Mouse (Mus musculus): ENCODE results near the gene Hoxa4. TPM values are rescaled to one million over a fixed set of nuclear protein-coding genes. Genes with fewer than 3 reads are reported as not detected.

The Hoxa4 gene
- total RNA-seq, 1 experiment from 2014 or later = 1.6 TPM

DNA sequence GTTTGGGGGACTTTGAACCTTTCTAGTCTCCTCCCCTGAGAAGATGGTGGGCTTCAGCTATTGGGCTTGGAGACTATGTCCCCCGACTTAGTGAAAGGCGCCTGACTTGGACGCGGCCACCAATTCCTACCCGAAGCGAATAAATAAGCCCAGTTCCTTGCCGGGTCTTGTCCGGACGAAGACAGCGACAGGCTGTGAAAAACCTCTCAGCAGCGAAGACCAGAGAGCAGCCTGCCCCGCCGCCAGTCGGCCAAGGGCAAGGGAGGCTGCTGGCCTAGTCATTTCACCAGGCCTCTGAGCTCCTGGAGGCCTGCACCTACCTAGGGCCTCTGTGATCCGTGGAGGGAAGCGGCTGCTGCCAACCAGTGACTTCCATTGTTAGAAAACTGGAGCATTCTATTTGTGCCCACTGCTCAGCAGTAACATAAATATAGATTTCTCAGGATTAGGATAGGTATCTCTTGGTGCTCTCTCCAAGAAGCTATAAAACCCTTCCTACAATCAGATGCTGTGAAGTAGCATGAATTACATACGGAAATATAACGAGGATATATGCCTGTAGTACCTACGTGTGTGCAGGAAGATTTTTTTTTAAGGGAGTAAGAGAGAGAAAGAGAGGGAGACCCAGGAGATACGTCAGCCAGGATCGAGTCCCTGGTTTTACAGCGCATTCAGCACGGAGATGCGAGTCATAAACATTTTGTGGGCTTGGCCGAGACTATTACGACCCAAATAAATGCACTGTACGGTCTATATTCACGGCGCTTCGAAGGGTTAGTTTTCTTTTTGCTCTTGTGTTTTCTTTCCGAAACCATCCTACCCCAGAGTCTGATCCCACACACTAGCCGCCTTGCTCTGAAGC, 28.7 kb upstream of the Hoxa4 start:
- 0 out of 4 replicates have a peak, but pooled peaks of 1 of the 2 experiments have one; percentile 9 for ATAC-seq (replicated peaks in 1 of 2; ENCODE audit: insufficient read depth in 1 of 2, low FRiP score in 2 of 2, low TSS enrichment in 1 of 2, low read depth in 1 of 2, poor library complexity in 2 of 2, severe bottlenecking in 2 of 2)

GRCm38 (mm10) chr6:52219234-52219942, 27.8 kb upstream of the Hoxa4 start:
- no peak for ATAC-seq (replicated peaks in 1 of 2; ENCODE audit: insufficient read depth in 1 of 2, low FRiP score in 2 of 2, low TSS enrichment in 1 of 2, low read depth in 1 of 2, poor library complexity in 2 of 2, severe bottlenecking in 2 of 2)

GRCm38 (mm10) chr6:52218643-52219215, 27.2 kb upstream of the Hoxa4 start:
- ATAC-seq (replicated peaks in 1 of 2; ENCODE audit: insufficient read depth in 1 of 2, low FRiP score in 2 of 2, low TSS enrichment in 1 of 2, low read depth in 1 of 2, poor library complexity in 2 of 2, severe bottlenecking in 2 of 2) = no peak

- ATAC-seq (replicated peaks in 1 of 2; ENCODE audit: insufficient read depth in 1 of 2, low FRiP score in 2 of 2, low TSS enrichment in 1 of 2, low read depth in 1 of 2, poor library complexity in 2 of 2, severe bottlenecking in 2 of 2) = no peak
These were observed 26.5 kb upstream of the Hoxa4 start for GRCm38 (mm10) chr6:52217895-52218642.

GRCm38 (mm10) chr6:52217459-52217768, 25.9 kb upstream of the Hoxa4 start:
- ATAC-seq (replicated peaks in 1 of 2; ENCODE audit: insufficient read depth in 1 of 2, low FRiP score in 2 of 2, low TSS enrichment in 1 of 2, low read depth in 1 of 2, poor library complexity in 2 of 2, severe bottlenecking in 2 of 2) = peak; percentile 53 to 56

DNA sequence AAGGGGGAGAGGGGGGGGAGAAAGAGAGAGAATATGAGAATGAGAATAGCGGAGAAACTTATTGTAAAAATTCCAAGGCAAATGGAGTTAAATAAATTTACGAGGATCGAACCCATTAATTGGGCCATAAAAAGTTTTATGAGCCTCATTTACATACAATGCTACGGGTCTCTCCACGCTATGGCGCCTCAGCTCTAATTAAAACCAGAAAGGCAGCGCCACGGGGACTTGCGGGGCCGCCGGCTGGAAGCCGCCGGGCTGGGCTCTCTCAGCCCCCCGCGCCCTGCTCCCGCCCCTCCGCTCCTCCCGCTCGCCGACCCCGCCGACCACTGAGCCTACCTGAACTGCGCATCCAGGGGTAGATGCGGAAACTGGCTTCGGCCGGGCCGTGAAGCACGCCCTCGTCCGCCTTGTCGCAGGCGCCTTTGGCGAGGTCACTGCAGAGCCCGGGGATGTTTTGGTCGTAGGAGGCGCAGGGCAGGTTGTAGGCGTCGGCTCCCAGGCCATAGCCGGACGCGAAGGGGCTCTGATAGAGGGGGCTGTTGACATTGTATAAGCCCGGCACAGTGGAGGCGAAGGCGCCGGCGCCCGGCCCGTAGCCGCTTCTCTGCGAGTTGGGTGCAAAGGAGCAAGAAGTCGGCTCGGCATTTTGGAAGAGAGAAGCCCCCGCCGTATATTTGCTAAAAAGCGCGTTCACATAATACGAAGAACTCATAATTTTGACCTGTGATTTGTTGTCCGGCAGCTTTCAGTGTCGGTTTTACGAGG, 25.3 kb upstream of the Hoxa4 start:
- ATAC-seq (replicated peaks in 1 of 2; ENCODE audit: insufficient read depth in 1 of 2, low FRiP score in 2 of 2, low TSS enrichment in 1 of 2, low read depth in 1 of 2, poor library complexity in 2 of 2, severe bottlenecking in 2 of 2) = no peak

GRCm38 (mm10) chr6:52215771-52216535, 24.4 kb upstream of the Hoxa4 start:
- no peak for ATAC-seq (replicated peaks in 1 of 2; ENCODE audit: insufficient read depth in 1 of 2, low FRiP score in 2 of 2, low TSS enrichment in 1 of 2, low read depth in 1 of 2, poor library complexity in 2 of 2, severe bottlenecking in 2 of 2)

DNA sequence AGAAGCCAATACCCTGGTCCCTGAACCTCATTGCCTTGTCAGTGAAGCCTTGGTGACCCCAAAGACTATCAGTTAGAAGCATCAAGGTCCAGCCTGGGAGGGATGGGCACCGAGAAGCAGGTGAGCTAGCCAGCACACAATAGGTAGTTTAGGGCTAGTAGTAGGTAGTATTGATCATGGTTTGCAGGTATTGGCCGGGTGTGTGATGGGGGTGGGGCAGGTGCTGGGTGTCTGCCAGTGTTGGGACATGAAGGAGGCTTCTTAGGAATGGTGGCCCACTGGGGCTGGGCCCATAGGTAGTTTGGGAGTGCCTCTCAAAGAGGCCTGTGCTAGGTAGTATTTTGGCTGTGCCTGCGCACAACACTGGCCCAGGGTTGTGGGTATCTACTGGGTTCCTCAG, 23.5 kb upstream of the Hoxa4 start:
- ATAC-seq (replicated peaks in 1 of 2; ENCODE audit: insufficient read depth in 1 of 2, low FRiP score in 2 of 2, low TSS enrichment in 1 of 2, low read depth in 1 of 2, poor library complexity in 2 of 2, severe bottlenecking in 2 of 2) = no peak

DNA sequence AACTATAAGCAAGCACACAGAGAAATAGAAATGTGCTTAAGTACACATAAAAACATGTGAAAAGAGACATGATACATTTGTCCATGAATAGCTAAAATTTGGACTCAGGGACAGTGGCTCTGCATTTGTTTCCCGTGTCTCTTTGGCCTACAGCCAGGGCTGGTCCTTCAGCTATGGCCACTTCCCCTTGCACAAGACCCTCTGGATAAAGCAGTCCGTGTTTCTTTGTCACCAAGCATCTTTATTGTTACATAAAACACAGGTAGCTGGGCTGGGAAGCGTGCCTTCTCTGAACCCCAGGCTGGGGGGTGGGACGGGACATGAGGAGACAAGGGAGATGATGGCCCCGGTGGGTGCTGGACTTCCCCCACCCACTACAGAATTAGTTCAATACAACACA, 22.7 kb upstream of the Hoxa4 start:
- ATAC-seq (replicated peaks in 1 of 2; ENCODE audit: insufficient read depth in 1 of 2, low FRiP score in 2 of 2, low TSS enrichment in 1 of 2, low read depth in 1 of 2, poor library complexity in 2 of 2, severe bottlenecking in 2 of 2) = no peak

DNA sequence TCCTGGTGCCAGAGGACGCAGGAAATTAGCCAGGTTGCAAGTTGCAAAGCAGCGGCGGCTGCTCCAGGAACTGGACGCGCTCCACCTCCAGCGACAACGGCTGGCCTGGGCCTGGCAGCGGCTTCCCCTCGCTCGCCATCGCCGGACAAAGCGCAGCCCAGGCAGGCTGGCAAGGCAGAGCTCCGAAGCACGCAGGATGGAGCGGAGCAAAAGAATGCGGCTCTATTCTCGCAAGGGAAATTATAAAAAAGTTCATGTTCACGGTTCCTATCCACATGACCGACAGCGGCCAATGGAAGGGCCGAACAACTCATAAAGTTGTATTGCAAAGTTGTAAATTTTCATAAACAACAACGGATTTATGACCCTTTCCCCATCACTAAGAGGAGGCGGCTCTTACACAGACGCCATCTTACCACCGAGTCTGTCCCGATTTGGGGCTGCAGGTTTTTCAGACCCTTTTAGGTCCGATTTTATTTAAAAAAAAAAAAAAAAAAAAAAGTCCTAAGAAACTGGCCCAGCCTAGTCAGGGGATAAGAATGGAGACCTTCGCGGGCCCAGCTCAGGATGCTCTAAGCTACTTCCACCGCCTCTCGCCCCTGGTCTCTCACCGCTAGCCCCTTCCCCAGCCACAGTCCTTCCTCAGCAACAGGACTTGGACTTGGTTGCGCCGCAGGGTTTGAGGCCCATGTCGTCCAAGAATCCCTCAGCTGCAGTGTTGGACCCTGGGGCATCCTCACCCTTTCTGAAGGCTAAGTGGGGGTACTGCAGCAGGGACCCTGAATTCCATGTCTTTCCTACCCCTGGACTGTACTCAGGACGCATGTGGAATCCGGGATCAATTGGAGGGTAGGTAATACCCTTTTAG, 21.8 kb upstream of the Hoxa4 start, which contains the start of the genes Hoxa3 and Gm28308:
TSS of gene Hoxa3 (minus strand) at position 218 of the 868 bp plus-strand sequence.
TSS of gene Gm28308 (minus strand) at position 221 of the 868 bp plus-strand sequence.
- peak; percentile 29 to 46; a peak in 3 of 4 replicates for ATAC-seq (replicated peaks in 1 of 2; ENCODE audit: insufficient read depth in 1 of 2, low FRiP score in 2 of 2, low TSS enrichment in 1 of 2, low read depth in 1 of 2, poor library complexity in 2 of 2, severe bottlenecking in 2 of 2)

DNA sequence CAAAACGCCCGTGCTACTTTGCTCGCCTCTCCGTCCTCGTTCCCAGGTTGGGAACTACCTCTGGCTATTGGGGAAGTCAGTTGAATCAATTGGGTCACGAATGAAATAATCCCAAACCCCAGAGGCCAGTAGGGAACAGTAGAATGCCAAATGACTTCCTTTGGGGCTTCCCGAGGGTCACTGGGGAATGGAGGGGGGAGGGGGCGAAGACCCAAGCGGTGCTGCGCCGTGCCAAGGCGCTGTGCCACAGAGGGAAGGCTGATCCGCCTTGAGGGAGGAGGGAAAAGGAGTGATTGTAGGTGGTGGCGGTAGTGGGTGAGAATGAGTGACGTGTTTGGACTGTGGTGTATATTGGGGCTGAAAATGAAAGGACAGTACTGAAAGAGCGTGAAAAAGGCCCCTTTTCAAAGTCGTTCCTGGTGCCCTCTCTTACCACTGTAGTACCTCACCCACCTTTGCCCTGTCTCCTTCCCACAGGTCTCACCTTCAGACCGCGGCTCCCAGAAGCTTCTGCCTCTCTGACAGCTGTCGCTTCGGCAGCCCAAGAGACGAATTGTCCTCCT, 21.1 kb upstream of the Hoxa4 start:
- ATAC-seq (replicated peaks in 1 of 2; ENCODE audit: insufficient read depth in 1 of 2, low FRiP score in 2 of 2, low TSS enrichment in 1 of 2, low read depth in 1 of 2, poor library complexity in 2 of 2, severe bottlenecking in 2 of 2) = peak; percentile 12 to 20; a peak in 1 of 4 replicates

DNA sequence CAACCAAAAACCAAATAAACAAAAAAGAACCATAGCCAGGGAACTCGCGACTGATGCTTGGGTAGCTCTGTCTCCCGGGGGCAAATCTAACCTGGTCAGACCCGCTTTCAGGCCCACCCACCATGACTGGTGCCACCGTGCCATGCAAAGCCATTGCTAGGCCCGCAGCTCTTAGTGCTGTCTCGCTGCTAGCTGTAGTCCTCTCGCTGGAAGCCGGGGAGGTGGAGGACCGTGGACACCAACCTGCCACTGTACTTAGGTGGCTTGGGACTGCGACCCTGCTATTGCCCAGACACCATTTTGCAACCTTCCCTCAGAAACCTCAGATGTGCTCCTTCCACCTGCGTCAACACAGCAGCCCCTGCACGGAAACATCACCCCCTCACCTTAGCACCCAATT, 20.4 kb upstream of the Hoxa4 start:
- ATAC-seq (replicated peaks in 1 of 2; ENCODE audit: insufficient read depth in 1 of 2, low FRiP score in 2 of 2, low TSS enrichment in 1 of 2, low read depth in 1 of 2, poor library complexity in 2 of 2, severe bottlenecking in 2 of 2) = no peak; a peak in 1 of 4 replicates

GRCm38 (mm10) chr6:52211170-52211935, 19.8 kb upstream of the Hoxa4 start:
- ATAC-seq (replicated peaks in 1 of 2; ENCODE audit: insufficient read depth in 1 of 2, low FRiP score in 2 of 2, low TSS enrichment in 1 of 2, low read depth in 1 of 2, poor library complexity in 2 of 2, severe bottlenecking in 2 of 2) = peak; percentile 54 to 57; a peak in 3 of 4 replicates

DNA sequence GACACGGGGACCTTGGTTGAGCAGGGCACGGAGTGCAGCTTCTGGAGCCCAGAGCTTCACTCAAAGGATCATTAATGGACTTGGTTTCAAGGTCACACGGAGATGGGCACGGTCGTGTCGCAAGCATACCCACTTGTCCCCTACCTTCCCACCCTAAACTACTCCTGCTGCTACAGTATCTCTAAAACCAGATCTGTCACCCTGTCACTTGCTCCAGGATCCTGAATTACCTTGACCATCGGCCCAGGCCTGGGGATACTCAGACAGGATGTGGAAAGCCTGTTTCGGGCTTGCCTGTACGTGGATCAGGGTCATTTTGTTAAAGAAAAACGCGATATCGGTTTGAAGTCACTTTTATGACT, 18.1 kb upstream of the Hoxa4 start:
- no peak for ATAC-seq (replicated peaks in 1 of 2; ENCODE audit: insufficient read depth in 1 of 2, low FRiP score in 2 of 2, low TSS enrichment in 1 of 2, low read depth in 1 of 2, poor library complexity in 2 of 2, severe bottlenecking in 2 of 2)
